Mouse (Mus musculus) G1E (cell line): ENCODE results near the gene Zfyve19. TPM values are rescaled to one million over a fixed set of nuclear protein-coding genes. Genes with fewer than 3 reads are reported as not detected.

Experiments used
- ATAC-seq: 2 replicates; pipeline ENCODE4 v1.8.0; 2016; ENCODE audit warnings: mild to moderate bottlenecking; ENCODE audit not compliant: insufficient number of reproducible peaks, poor library complexity, low FRiP score, severe bottlenecking; ENCODE audit errors: extremely low read depth
- DNase-seq: peaks from one replicate; pipeline ENCODE4 v3.0.0; 2012; ENCODE audit warnings: low spot score
- H3K27me3 ChIP-seq: 2 replicates; pipeline ENCODE4 v1.6.1; 2012; ENCODE audit warnings: mild to moderate bottlenecking, low read length, inconsistent platforms; ENCODE audit not compliant: insufficient read depth
- H3K36me3 ChIP-seq: replicated peaks from 2 replicates; pipeline ENCODE3; 2012; ENCODE audit warnings: mild to moderate bottlenecking, inconsistent platforms
- H3K4me1 ChIP-seq: 2 replicates; pipeline ENCODE4 v1.6.1; 2012; ENCODE audit warnings: low read depth, low read length, inconsistent platforms, mixed read lengths; ENCODE audit not compliant: insufficient read depth
- H3K4me3 ChIP-seq: 2 replicates; pipeline ENCODE4 v1.5.1; 2012; ENCODE audit warnings: low read depth, mild to moderate bottlenecking, inconsistent platforms, low read length, moderate library complexity, mixed read lengths
- H3K9me3 ChIP-seq: replicated peaks from 2 replicates; pipeline ENCODE4 v1.6.1; 2012; ENCODE audit warnings: inconsistent platforms
- CTCF ChIP-seq: IDR thresholded peaks from 2 replicates; pipeline ENCODE4 v1.5.1; 2012; ENCODE audit warnings: low read depth, low read length, inconsistent platforms, mixed read lengths
- GATA1 ChIP-seq: IDR thresholded peaks from 2 replicates; pipeline ENCODE4 v1.6.1; 2012; ENCODE audit warnings: borderline replicate concordance, low read length, inconsistent platforms, mixed read lengths
- GATA2 ChIP-seq: IDR thresholded peaks from 2 replicates; pipeline ENCODE4 v1.6.1; 2012; ENCODE audit warnings: low read depth, low read length, inconsistent platforms, borderline replicate concordance
- POLR2AphosphoS5 ChIP-seq: IDR thresholded peaks from 2 replicates; pipeline ENCODE4 v1.6.1; 2012; ENCODE audit warnings: low read depth, low read length, inconsistent platforms; ENCODE audit not compliant: insufficient replicate concordance
- TAL1 ChIP-seq: conservative IDR thresholded peaks from 2 replicates; pipeline ENCODE4 v1.6.1; 2012; ENCODE audit warnings: low read depth, low read length, inconsistent platforms, mixed read lengths
- polyA plus RNA-seq: library from polyadenylated mRNA; stranded (reverse); fragments of >175 nt; gene quantifications from 2 replicates; pipeline ENCODE4 v1.2.3, GENCODE M21; 2012
- total RNA-seq, 2 experiments: library from RNA; stranded (forward) in 1 of 2; stranded (reverse) in 1 of 2; fragments of 200-1000 nt in 1 of 2; fragments of >200 nt in 1 of 2; fragmentation: Nextera tagmentation in 1 of 2; gene quantifications; 2 replicates each; pipeline ENCODE4 v1.2.3; 2014 to 2017

The Zfyve19 gene
- total and polyA plus RNA-seq, 3 experiments, result 22.7 to 28.9 (median 23.4) TPM

- TF ChIP-seq POLR2AphosphoS5 (no peak), CTCF (no peak), GATA1 (no peak), GATA2 (no peak), TAL1 (no peak)
- Histone ChIP-seq H3K4me1 (peaks cover 40% of the 10 kb centered on the region), H3K27me3 (peaks cover 2% of the 10 kb centered on the region; the same call in 1 of the 2 replicates), H3K36me3 (peaks cover 59% of the 10 kb centered on the region), H3K4me3 (no peak overlapping the region), H3K9me3 (no peaks in the 10 kb centered on the region)
- DNase-seq (peak; percentile 70), ATAC-seq (peak; percentile 72)
Measured at GRCm38 (mm10) chr2:119172862-119173576, 35.4 kb upstream of the Zfyve19 start.

GRCm38 (mm10) chr2:119173991-119174651, 34.3 kb upstream of the Zfyve19 start, which contains the start of gene Gm14137:
Gm14137 (plus strand) TSS chr2:119174509.
- H3K9me3 ChIP-seq, result no peaks in the 10 kb centered on the region
- H3K36me3 ChIP-seq, result peaks cover 70% of the 10 kb centered on the region
- H3K4me1 ChIP-seq, result peaks cover 38% of the 10 kb centered on the region
- DNase-seq (no peak), ATAC-seq (no peak)
- H3K27me3 ChIP-seq, result peaks cover 2% of the 10 kb centered on the region; the same call in 1 of the 2 replicates
- no peak within 1 kb of the TSS for H3K4me3 ChIP-seq
- TF ChIP-seq TAL1 (no peak), POLR2AphosphoS5 (no peak), CTCF (no peak), GATA2 (no peak), GATA1 (no peak)

- no peak for TF ChIP-seq TAL1
- no peak for TF ChIP-seq GATA2
- no peak for TF ChIP-seq GATA1
- no peak for TF ChIP-seq POLR2AphosphoS5
- TF ChIP-seq CTCF, result no peak
- no peak overlapping the region for H3K4me3 ChIP-seq
- H3K27me3 ChIP-seq, result no peaks in the 10 kb centered on the region
- H3K4me1 ChIP-seq, result peaks cover 32% of the 10 kb centered on the region
- no peaks in the 10 kb centered on the region for H3K9me3 ChIP-seq
- no peak for DNase-seq
- ATAC-seq, result no peak
- H3K36me3 ChIP-seq, result peaks cover 77% of the 10 kb centered on the region
Measured at GRCm38 (mm10) chr2:119174866-119175265, 33.6 kb upstream of the Zfyve19 start.

GRCm38 (mm10) chr2:119175614-119176013, 32.8 kb upstream of the Zfyve19 start:
- DNase-seq, result no peak
- no peak for ATAC-seq
- Histone ChIP-seq H3K36me3 (peaks cover 82% of the 10 kb centered on the region), H3K4me1 (peaks cover 29% of the 10 kb centered on the region), H3K4me3 (no peak overlapping the region), H3K27me3 (no peaks in the 10 kb centered on the region), H3K9me3 (no peaks in the 10 kb centered on the region)
- no peak for TF ChIP-seq CTCF
- TF ChIP-seq GATA2, result no peak
- no peak for TF ChIP-seq TAL1
- no peak for TF ChIP-seq POLR2AphosphoS5
- no peak for TF ChIP-seq GATA1

- DNase-seq (no peak), ATAC-seq (no peak)
- Histone ChIP-seq H3K4me3 (no peak overlapping the region), H3K27me3 (no peaks in the 10 kb centered on the region), H3K36me3 (peaks cover 82% of the 10 kb centered on the region), H3K9me3 (no peaks in the 10 kb centered on the region), H3K4me1 (peaks cover 27% of the 10 kb centered on the region)
- TF ChIP-seq GATA2 (no peak), TAL1 (no peak), CTCF (no peak), GATA1 (no peak), POLR2AphosphoS5 (no peak)
Measured at GRCm38 (mm10) chr2:119176761-119177160, 31.7 kb upstream of the Zfyve19 start.

GRCm38 (mm10) chr2:119177384-119177939, 31.0 kb upstream of the Zfyve19 start:
- ATAC-seq (no peak), DNase-seq (no peak)
- H3K36me3 ChIP-seq, result peaks cover 80% of the 10 kb centered on the region
- H3K27me3 ChIP-seq, result no peaks in the 10 kb centered on the region
- no peaks in the 10 kb centered on the region for H3K9me3 ChIP-seq
- TF ChIP-seq TAL1 (no peak), CTCF (no peak), GATA1 (no peak), GATA2 (no peak), POLR2AphosphoS5 (no peak)
- H3K4me3 ChIP-seq, result no peak overlapping the region
- H3K4me1 ChIP-seq, result peaks cover 20% of the 10 kb centered on the region
